Mouse (Mus musculus) retina, postnatal 7 days (tissue): ENCODE data around the gene Slc4a1ap.
"Not testable (repeated sequence)": the region's sequence is repeated elsewhere in the genome, so short reads cannot be mapped to it uniquely, and the experiment has no call there.

Experiments
- DNase-seq: peaks from one replicate; pipeline ENCODE4 v3.0.0-alpha.2; 2012; ENCODE audit warnings: low read depth, low spot score

The Slc4a1ap gene

DNA sequence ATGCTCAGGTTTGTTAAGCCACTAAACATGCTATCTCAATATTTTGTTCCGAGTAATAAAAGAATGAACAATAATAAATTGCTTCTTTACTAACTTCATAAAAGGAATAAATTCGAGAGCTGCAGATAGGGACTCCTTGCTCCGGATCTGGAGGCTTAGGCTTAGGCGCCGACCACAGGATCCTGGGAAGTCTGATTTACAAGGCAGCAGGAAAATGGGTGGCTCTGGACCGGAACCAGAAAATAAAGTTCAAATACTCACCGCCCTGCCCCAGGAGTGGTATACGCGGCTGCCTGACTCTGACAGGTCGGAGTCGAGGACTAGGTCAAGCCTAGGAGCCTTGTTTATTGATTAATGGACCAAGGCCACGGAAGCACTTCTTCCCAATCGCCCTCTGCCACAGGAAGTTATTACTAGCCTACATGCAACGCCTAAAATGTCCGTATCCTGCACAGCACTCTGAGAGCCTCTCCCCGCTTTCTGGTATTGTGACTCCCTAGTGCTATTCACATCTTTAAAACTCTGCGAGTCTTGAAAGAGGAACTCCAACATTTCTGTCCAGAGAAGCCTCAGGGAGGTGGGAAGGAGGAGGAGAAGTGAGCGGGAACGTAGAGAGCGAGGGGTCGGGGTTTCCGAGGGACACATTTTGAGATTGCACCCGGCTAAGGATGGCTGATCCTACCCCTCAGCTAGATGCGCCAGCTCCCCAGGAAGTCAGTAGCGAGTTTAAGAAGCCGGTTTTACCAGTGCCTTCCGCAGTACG lies at the start of gene Slc4a1ap:
Gene Slc4a1ap, plus strand, starts transcription at position 642 of the 763 bp plus-strand sequence.
- peak; percentile 87 for DNase-seq

DNA sequence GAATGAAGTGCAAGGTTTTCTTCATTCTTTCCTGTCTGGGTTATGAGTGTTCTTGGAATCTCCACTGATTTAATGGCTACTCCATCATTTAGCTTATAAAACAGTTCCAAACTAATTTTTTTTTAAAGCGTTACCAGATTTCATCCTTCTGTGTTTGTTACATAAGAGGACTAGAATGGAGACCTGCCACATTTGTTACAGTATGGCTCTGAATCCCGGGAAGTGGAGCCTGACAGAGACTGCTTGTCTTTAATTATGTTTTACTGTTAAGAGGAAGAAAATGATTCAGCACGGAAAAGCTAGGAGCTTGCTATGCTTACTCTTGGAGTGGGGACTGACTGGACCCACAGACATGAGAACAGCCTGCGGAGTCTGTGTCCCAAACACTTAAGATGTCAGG lies 46.3 kb upstream of the Slc4a1ap start:
- no peak for DNase-seq

DNA sequence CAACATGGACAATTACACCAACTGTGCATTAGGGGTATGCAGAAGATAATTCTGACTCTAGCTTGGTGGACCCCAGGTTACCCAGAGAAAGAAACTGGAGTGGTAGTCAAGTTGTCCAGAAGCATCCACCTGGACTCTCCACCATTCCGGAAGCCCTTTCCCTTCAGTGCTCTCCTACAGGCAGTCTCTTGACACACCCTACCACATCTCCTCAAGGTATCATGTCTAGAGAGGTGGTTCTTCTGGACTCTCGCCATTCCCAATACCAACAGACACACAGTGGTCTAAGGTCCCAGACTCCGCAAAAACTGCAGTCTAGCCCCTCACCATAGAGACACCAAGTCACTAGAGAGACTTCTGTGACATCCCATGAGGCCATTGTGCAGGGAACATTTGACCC lies 41.4 kb upstream of the Slc4a1ap start, which contains the start of gene 4930548H24Rik:
Gene 4930548H24Rik, plus strand, starts transcription at position 301 of the 400 bp plus-strand sequence.
- DNase-seq: no peak

DNA sequence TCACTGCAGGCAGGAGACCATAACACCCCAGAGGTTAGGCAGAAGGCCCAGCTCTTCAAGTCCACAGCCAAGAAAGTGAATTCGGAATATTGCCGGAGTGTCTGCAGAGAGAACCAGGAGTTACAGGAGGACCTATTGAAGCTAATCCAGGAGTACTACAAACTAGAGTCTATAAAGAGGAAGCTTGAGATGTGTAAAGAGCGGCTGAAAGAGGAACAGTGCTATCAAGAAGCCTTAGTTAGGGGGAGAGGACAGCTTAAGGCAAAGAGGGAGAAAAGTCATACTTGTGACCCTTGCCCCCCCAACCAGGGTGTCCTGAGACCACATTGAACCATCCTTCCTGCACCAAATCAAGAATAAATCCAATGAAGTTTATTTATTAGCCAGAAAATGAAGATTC lies 38.9 kb upstream of the Slc4a1ap start:
- no peak for DNase-seq

DNA sequence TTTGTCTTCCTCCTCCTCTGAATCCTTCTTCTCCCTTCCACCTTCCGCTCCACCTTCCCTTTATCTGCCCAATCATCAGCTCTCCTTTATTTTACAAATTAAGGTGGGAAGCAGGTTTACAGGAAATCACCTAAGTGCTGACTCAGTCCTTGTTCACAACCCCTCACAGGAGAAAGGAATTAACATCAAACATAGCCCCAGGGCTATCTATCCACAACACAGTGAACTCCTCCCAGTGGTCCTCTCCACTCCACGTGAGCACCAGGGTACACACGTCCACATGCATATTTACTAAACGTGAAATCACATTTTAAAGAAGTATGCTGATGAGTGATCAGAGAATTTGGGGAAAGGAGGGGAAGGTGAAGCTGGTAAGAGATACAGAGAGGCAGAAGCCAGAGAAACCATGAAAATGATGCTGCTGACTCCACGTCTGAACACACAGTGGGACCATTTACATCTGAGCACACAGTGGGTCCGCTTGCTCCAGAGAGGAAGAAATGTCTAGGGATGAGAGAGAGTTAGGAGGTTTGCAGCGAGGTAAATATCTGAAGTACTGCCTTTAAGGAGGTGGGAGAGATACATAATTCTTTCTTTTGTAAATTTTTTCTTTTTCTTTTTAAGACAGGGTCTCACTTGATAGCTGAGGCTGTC lies 37.6 kb upstream of the Slc4a1ap start:
- DNase-seq: no peak

DNA sequence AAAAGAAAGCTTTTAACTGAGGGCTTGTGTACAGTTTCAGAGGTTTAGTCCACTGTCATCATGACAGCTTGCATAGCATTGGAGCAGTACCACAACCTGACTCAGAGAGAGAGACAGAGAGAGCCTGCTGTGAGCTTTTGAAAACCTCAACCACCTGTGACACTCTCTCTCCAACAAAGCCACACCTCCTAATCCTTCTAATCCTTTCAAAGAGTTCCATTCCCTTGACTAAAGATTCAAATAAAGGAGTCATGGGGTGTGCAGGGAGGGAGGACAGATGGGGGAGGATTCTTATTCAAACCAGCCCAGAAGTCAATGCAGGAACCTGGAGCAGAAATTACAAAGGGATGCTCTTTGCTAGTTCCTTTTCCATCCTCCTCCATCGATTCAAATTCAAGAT lies 34.8 kb upstream of the Slc4a1ap start:
- DNase-seq: no peak

DNA sequence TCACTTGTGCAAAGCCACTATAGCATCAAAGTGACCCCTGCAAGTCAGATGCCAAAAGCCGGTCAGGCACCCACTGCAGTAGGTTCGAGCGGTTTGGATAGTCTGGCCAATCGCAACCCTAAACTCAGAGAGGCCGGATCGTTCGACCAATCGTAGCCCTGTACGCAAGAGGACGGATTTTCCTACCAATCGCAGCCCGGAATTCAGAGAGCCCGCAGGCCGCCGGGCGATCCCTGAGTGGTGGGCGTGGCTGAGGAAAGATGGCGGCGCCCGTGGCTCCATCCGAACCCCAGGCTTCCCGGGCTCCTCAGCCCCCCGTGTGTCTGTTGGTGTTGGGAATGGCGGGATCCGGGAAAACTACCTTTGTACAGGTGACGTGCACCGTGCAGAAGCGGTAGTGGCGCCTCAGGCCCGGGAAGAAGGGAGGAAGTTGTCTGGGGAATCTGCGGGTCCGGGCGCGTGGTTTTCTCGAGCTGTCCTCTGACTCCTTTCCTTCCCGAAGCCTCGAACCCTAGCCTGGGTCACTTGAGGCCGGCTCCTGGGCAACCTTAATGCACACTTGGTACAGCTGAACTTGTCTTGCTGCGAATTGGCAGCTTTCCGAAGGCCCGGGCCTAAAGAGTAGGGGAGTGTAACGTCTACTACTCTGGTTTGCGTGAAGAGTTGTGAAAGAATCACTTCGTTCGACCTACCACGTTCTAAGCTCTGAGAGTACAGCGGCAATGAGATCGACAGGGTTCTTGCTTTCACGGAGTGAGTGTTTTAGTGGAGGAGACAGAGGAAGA lies 32.1 kb upstream of the Slc4a1ap start, which contains the start of gene Gpn1:
Gene Gpn1, plus strand, starts transcription at position 229 of the 785 bp plus-strand sequence.
- DNase-seq: peak; percentile 82

DNA sequence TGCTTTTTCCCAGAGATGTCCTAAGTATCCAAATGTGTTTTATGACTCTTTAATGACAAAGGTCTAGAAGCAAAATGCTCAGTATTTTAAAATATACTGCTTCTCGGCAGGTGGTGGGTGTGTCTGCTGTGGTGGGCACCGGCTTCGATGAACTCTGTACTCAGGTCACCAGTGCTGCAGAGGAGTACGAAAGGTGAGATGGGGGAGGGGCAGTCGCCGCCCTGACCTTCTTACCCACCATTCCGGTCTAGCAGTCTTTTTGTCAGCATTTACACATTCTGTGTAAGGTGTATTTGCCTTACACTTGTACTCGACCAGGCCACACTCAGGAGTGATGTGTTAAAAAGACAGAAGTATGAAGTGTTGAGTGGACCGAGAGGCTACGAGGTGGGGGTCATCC lies 22.0 kb upstream of the Slc4a1ap start:
- DNase-seq: no peak

DNA sequence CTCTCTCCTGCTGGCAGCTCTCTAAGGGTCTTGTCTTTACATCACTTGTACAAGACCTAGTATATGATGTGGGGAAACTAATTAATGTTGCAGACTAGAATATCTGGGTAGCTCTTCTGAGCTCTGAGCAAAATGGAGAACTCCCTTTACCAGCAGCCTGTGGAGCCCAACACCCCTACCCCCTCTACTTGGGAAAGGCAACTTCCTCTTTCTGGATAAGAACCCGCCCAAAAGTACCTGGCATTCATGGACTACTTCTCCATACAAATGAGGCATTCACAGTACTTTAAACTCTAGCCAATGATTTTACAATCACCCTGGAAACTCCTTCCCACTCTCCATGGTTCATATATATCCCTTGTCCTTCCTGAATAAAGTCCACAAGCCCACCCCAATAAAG lies 14.3 kb upstream of the Slc4a1ap start:
- no peak for DNase-seq

DNA sequence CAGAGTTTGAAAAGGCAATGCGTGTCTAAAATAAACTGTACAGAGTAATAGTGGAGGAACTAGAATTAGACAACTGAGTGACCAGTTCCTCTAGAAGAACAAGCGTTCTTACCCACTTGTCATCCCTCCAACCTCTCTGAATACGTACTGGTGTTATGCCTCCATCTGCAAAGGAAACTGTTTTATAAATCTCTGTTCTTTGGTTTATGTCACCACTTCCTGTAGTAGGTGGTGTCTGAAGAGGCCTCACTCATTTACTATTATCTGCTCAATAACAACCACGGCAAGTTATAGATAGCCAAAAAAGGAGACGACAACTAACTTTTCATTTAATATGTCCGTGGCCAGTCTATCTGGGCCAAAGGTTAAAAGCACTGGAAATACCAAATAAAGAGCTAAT lies 6.2 kb upstream of the Slc4a1ap start:
- no peak for DNase-seq

DNA sequence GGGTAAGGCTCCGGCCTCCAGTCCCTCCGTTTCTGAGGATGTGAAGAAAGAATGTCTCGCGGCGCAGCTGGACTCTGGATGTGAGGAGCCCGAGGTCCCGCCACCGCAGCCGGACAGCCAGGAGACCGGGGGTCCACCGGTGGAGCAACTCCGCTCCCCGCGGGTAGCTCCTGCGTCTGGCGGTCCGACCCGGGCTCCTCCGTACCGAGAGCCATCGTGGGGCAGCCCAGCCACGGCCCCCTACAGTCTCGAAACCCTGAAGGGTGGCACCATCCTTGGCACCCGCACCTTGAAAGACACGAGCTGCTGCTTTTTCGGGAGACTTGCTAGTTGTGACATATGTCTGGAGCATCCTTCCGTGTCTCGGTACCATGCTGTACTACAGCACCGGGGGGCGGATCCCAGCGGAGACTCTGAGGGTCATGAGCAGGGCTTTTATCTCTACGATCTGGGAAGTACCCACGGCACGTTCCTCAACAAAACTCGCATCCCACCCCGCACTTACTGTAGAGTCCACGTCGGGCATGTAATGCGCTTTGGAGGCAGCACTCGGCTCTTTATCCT lies 404 bp downstream of the Slc4a1ap start:
- no peak for DNase-seq

DNA sequence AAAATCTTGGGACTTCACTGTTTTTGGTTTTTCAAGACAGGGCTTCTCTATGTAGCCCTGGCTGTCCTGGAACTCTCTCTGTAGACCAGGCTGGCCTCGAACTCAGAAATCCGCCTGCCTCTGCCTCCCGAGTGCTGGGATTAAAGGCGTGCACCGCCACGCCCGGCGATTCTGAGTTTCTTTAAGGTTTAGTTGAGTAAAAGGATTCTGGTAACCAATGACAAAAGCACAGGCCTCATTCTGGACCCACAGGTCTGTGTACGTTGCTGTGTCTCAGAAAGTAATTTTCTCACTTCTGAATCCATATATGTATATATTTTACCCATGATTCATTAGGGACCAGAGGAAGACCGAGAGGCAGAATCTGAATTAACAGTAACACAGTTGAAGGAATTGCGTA lies 912 bp downstream of the Slc4a1ap start, which contains the start of gene Supt7l:
Gene Supt7l, minus strand, starts transcription at position 101 of the 400 bp plus-strand sequence.
- DNase-seq: not testable (repeated sequence)

DNA sequence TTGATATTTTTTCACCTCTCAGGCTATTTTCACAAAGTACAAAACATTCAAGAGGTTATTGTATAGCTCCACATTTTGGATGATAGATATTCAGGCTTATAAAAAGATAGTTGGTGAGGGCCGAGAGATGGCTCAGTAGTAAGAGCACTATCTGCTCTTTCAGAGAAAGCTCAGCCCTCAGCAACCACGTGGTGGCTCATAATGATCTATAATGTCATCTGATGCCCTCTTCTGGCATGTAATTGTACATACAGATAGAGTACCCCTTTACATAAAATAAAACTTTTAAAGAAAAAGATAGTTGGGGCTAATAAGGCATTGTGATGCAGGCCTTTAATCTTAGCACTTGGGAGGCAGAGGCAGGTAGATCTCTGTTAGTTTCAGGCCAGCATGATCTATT lies 1.8 kb downstream of the Slc4a1ap start:
- no peak for DNase-seq

DNA sequence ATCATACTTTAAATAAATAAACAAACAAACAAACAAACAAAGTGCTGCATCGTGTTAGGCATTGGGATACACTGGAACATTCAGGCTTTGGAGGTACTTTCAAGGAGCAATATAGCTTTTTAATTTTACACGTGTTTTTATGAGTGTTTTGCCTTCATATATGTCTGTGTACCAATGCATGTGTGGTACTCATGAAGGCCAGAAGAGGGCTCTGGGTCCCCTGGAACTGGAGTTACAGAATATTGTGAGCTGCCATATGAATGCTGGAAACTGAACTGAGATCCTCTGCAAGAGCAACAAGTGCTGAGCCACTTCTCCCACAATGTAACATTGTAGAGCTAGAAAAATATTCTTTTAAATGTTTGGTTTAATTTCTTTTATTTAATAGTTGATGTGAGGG lies 8.4 kb downstream of the Slc4a1ap start:
- no peak for DNase-seq

DNA sequence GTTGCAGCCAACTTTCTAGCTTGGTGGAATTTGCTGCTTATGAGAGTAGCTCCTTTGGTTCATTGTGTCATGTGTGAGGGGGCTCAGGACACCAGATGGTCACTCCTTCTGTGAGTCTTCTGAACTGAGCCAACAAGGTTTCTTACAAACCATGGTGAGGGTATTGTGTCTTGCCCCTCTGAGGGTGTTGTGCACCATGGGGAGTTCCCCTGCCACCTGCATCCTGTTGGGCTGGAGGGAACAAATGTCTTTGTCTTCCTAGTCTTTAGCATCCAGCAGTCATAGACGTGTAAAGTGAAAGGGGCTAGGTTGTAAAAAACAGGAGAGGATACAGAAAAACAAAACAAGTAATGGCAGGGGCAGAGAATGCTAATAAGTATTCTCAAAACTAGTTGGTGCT lies 32.6 kb downstream of the Slc4a1ap start:
- DNase-seq: no peak

DNA sequence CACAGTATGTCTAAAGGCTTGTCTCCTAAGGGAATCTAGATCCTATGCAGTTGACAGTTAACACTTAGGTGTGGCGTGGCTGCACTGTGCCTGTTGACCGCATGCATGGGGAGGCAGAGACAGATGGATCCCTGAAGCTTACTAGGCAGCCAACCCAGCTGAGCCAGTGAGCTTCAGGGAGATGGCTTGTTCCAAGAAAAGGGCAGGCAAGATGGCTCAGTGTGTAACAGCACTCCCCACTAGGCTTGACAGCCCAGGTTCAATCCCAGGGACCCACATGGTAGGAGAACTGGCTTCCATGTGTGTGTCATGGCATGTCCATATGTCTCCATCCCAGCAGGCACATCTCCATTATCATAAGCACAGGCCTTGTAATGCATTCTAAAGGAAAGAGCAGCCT lies 33.6 kb downstream of the Slc4a1ap start:
- no peak for DNase-seq

DNA sequence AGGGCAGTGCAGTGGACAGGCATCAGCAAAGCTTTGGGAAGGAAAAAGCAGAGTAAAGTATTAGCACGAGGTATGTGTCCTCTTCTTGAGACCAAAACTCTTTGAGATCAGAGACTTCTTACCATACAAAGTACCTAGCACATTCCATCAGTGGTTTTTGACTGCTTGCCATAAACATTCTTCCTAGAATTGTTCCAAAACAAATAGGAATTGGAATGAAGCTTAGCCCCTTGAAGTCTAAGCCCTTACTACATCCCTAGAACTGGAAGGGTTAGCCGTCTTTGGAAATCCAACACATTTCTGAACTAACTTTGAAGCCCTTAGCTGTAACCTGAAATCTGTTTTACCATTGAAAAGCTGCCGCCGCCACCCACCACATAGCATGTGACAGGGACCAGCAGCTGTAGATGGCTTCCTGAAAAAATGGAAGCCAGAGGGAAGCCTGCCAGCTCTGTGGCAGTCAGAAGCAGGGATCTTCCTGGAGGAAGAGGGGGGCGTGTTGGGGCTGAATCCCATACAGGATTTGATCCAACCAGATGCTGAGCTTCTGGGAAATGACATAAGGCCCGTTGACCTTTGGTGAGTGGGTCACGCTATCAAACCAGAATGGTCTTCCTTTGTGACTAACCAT lies 35.4 kb downstream of the Slc4a1ap start:
- DNase-seq: no peak

DNA sequence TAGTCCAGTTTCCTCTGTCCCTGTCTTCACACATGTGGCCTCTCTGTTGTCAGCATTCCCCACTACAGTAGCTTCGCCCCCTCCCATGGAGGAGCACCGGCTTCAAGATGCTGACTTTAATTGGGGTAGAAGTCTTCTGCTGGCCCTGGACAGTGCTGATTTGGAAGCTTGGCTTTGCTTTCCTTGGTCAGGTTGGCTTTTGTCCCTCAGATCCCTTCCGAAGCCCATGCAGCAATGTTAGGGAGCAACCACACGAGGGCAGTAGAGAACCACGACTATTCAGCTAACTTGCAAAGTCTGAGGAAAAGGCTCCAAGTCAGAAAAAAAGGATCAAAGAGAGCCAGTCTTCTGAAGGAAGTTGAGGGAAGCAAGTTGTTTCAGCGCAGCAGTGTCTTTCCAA lies 36.7 kb downstream of the Slc4a1ap start:
- DNase-seq: peak; percentile 56

DNA sequence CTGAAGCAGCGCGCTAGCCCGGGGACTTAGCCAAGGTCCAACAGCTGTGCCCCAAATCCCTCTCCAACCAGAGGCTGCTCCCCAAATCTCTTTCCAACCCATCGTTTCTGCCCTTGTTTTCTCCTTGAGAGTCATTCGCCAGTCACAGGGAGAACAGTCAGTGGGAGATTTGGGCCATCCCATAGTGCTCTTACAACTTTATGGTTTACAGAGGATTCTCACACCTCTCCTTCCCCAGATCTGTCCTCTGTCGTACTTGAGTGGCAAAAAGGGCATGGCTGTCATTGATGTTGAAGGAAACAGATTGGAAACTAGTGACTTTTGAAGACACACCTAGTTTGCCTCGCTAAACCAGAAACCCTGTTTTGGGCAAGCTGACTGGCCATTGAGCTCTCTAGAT lies 37.1 kb downstream of the Slc4a1ap start:
- DNase-seq: no peak

DNA sequence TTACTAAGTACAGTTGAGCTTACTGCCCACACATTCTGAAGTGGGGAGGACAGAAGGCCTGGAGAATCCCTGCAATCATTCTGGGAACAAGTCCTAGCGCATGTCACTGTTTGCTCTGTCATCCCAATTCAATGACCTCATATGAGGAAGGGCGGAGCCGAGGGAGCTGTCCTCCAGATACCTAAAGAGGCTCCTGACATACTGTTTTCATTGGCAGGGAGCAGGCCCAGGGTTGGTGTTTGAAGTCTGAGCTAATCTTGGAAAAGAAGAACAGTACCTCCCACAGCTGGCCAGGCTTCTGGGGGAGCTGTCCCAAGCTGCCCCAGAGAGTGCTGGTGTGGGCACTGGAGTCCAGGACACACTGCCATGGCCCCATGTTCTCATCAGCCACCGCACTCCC lies 38.2 kb downstream of the Slc4a1ap start:
- DNase-seq: no peak

DNA sequence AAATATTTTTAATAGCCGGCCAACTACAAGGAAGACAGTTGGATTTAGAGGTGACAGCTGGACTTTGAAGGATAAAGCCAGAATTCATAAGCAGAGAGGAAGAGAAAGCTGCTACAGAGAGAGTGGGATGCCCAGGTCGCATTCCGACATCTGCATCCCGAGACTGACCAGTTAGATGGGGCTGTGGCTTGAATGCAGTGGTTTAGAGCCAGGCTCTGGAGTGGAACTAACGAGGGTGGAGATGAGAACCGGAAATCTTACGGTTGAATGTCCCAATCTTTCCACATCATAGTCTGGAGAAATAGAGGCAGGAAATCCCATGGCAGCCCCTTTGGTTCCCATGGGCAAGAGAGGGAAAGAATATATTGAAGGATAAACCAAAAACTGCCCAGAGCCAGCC lies 39.2 kb downstream of the Slc4a1ap start:
- no peak for DNase-seq
